Mouse (Mus musculus): ENCODE measurements around the gene Myl7. TPM values are rescaled to one million over a fixed set of nuclear protein-coding genes. Genes with fewer than 3 reads are reported as not detected.

Myl7 gene
- total RNA-seq, 2 experiments from 2014 or later: not detected

Other genes starting within 250 kb of the Myl7 start
- gene Mrps24, start 183.1 kb downstream of the Myl7 start, total RNA-seq (2021): 10 to 100 TPM; 65.5 to 65.9 TPM
- gene Urgcp, start 136.4 kb downstream of the Myl7 start, total RNA-seq (2021): 10 to 100 TPM; 64.2 to 78.5 TPM
- gene Dbnl, start 110.3 kb downstream of the Myl7 start, total RNA-seq (2021): 10 to 100 TPM; 69.0 to 70.5 TPM
- gene Pgam2, start 95.0 kb downstream of the Myl7 start, total RNA-seq (2021): 1 to 10 TPM; 6.2 to 7.1 TPM
- 10 to 100 TPM in 1 of 2 experiments, 1 to 10 TPM in 1; 8.2 to 11.4 TPM for gene Polm, start 60.8 kb downstream of the Myl7 start, total RNA-seq (2021)
- 10 to 100 TPM; 21.4 to 23.5 TPM for gene Aebp1, start 36.8 kb downstream of the Myl7 start, total RNA-seq (2021)
- gene Pold2, start 20.5 kb downstream of the Myl7 start, total RNA-seq (2021): 10 to 100 TPM; 27.1 to 29.0 TPM
- gene Gck, start 51.3 kb upstream of the Myl7 start, total RNA-seq (2021): 1 to 10 TPM in 1 of 2 experiments, under 1 TPM in 1; 0.44 to 1.2 TPM
- 10 to 100 TPM; 78.9 to 79.3 TPM for gene Ykt6, start 56.9 kb upstream of the Myl7 start, total RNA-seq (2021)
- gene Camk2b, start 167.6 kb upstream of the Myl7 start, total RNA-seq (2021): 100 to 1,000 TPM; 618 to 648 TPM